Mouse (Mus musculus): ENCODE measurements around the gene Cdca7l. TPM values are rescaled to one million over a fixed set of nuclear protein-coding genes. Genes with fewer than 3 reads are reported as not detected.
A peak's percentile ranks its signal among the peaks of the same experiment; 100 is the strongest.
"Not testable (repeated sequence)": the region's sequence is repeated elsewhere in the genome, so short reads cannot be mapped to it uniquely, and the experiment has no call there.

Gene Cdca7l
- total RNA-seq (2017), result 7.6 and 7.7 TPM in 2 replicates

DNA sequence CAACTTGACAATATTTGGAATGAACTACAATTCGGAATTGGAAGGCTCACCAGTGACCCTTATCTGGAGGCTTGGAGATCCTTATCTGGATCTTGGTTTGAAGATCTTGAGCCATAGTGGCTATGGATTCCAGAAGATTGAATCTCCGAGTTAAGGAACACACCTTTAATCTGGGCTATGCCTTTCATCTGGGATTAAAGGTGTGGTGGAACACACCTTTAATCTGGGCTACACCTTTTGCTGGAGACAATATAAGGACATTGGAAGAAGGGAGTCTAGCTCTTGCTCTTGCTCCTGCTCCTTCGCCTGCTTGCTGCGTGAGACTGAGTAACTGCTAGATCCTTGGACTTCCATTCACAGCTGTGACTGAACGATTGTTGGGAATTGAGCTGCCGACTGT is at the start of gene Cdca7l:
Gene Cdca7l, plus strand, starts transcription at position 301 of the 400 bp plus-strand sequence.
- ATAC-seq (ENCODE audit: extremely low read depth, insufficient number of reproducible peaks, low FRiP score, poor library complexity, severe bottlenecking), result not testable (repeated sequence)

DNA sequence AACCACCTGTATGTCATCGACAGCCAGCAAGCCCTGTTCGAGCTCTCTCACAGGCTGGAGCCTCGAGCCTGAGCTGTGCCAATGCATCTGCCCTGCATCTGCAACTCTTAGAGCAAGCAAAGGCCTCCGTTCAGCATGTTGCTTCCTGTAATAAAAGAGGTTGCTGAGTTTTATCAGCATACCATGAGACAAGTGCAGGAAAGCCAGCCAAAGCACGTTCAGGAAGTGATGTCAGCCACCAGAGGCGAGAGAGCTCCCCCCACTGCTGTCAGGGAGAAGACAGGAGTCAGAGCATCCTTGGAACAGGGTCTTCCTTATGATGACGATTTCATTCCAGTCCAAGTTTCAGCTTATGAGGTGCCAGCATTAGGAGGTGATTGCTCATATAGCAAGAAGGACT is 48.1 kb upstream of the Cdca7l start:
- no peak for ATAC-seq (ENCODE audit: extremely low read depth, insufficient number of reproducible peaks, low FRiP score, poor library complexity, severe bottlenecking)

DNA sequence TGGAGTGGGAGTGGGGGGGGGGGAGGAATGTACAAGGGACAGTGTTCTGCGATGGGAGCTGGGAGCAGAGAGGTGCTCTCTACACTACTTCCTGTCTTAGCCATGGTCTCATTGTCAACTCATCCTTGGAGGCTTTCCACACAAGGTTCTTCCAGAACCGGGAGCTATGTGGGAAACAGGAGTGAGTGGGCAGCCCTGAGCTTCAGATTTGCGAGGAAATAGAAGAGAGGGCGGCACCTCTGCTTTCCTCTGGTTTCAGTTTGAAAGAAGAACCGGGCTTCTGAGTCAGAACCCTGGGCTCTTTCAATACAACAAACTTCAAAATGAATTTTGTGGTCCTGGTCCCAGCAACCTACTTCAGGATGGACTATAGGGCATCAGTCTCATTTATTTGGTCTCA is 43.7 kb upstream of the Cdca7l start:
- no peak for ATAC-seq (ENCODE audit: extremely low read depth, insufficient number of reproducible peaks, low FRiP score, poor library complexity, severe bottlenecking)

DNA sequence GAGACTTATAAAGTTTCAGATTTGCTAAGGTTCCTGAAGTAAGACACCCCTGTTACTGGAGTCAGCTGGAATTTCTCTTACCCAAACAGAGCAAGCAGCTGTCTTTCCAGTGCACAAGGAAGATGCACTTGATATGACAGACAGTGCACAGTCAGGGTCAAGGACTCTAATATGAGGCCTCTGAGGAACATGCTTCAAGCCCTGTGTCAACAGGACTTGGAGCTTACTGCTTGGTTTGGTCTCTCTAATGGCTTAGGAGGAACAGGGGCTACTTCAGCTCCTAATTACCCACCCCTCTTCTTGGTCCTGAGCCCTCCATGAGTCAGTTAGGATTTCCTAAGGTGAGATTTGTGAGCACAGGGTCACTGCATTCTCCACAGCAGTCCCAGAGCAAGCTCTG is 43.2 kb upstream of the Cdca7l start:
- ATAC-seq (ENCODE audit: extremely low read depth, insufficient number of reproducible peaks, low FRiP score, poor library complexity, severe bottlenecking), result no peak

DNA sequence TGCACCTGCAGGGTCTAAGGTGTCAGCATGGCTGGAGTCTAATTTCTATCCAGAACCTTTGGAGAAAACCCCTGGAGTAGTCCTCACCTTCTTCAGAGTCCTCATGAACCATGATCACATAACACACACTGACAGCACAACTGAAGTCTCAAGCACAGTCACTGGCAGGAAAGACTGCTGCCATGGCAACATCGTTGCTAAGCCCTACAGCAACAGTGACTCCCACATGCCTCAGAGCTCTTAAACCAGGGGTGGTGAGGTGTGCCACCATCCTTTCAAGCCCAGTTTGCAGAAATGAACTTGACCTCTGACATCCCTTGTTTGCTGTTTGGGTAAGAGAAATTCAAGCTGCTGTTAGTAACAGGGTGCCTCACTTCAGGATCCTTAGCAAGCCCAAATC is 42.4 kb upstream of the Cdca7l start:
- ATAC-seq (ENCODE audit: extremely low read depth, insufficient number of reproducible peaks, low FRiP score, poor library complexity, severe bottlenecking), result no peak

DNA sequence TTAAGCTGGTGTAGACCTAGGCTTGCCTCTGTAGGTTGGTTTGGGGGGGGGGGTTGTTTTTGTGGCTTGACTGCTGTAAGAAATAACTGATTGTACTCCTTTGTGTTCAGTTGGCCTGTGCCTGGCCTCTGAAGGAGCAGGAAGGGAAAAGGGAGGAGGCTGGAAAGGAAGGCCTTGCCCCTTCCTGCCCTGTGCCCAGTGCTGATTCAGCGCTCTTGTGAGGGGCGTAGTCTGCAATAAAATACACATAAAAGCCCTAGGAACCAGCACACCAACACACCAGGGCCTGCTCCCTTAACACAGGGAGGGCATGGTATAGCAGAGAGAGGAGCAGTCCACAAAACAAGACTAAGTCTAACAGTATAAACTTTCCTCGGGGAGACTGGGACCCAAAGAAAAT is 40.8 kb upstream of the Cdca7l start:
- ATAC-seq (ENCODE audit: extremely low read depth, insufficient number of reproducible peaks, low FRiP score, poor library complexity, severe bottlenecking), result no peak

DNA sequence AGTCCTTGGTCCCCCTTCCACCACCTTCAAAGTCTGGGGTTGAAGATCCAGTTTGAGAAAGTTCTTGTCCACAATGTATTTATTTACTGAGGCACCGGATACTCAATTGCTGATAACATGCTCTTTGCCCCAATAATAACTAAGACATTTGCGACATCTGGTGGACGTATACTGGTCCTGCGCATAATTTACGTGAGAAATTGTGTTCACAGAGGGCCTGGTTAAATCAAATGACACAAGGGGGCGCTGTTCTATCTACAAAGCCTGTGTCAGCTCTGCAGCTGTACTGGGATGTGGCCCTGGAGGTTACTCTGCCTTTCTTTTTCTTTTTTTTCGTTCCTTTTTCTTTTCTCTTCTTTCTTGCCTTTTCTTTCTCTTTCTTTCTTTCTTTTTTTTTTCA is 39.2 kb upstream of the Cdca7l start:
- peak; percentile 85 for ATAC-seq (ENCODE audit: extremely low read depth, insufficient number of reproducible peaks, low FRiP score, poor library complexity, severe bottlenecking)

DNA sequence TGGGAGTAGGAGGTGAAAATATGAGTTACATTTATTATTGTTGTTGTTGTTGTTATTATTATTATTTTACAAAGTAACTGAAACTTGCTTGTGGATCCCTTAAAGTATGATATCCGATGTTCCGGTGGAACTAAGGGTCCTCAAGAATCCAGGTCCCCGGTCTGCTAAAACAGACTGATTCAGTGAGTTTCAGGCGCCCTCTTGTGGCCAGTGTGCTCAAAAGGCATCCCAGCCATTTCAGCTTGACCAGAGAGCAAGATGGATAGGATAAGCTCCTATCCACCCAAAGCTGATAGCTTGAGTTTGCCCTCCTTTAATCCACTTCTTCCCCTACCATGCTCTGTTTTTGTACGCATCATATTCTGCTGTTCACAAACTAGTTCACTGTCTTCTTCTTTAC is 35.0 kb upstream of the Cdca7l start:
- 0 out of 2 replicates have a peak, but pooled peaks have one; percentile 34 for ATAC-seq (ENCODE audit: extremely low read depth, insufficient number of reproducible peaks, low FRiP score, poor library complexity, severe bottlenecking)

DNA sequence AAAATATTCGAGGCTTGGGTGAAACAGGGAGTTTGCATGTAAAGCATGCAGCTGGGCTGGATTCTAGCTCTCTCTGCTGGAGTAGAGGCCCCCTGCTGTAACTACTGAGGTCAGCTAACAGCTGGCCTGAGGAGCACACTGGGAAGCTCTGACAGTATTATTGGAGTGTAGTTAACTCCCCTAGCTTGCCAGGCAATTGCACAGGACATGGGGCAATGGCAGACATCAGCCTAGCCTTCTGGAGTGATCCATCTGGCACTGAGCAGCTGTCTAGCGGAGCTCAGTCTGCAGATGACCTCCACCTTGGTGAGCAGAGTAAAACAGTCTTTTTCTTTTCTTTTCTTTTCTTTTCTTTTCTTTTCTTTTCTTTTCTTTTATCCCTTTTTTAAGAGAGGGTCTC is 33.9 kb upstream of the Cdca7l start:
- ATAC-seq (ENCODE audit: extremely low read depth, insufficient number of reproducible peaks, low FRiP score, poor library complexity, severe bottlenecking), result no peak

DNA sequence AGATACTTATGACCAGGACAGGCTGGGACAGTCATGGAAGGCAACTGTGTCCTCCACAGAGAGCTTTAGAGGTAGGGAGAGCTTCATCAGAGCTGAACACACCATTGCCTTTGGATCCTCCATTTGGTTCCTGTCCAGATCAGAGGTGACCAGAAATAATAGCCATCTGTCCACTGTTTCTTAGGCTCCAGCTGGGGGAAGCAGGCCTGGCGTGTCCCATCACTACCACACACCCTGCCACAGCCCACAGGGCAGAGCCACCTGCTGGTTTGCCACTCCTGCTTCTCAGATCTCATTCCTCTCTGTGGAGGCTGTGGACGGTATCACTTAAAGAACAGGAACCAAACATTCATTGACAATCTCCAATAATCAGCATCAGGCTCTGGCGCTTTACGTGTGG is 32.9 kb upstream of the Cdca7l start:
- ATAC-seq (ENCODE audit: extremely low read depth, insufficient number of reproducible peaks, low FRiP score, poor library complexity, severe bottlenecking), result no peak

DNA sequence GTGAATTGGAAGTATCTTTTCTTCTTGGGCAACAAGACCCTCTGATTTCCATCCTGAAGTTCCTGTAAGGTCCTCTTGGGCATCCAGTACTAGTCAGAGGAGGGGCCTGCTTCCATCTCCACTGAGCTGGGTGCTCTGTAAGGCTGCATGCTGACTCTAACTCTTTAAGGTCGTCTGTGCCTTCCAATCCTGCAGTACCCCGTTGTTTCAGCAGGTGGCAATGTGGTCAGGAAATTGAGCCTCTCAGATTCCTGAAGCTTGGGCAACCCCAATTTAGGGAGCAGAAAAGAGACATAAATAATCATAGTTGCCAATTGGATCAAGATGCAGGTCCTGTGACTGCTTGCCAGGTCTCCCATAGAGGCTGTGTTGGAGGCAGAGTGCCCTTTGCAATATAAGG is 31.5 kb upstream of the Cdca7l start:
- ATAC-seq (ENCODE audit: extremely low read depth, insufficient number of reproducible peaks, low FRiP score, poor library complexity, severe bottlenecking), result peak; percentile 44; the same call in 1 of the 2 replicates

DNA sequence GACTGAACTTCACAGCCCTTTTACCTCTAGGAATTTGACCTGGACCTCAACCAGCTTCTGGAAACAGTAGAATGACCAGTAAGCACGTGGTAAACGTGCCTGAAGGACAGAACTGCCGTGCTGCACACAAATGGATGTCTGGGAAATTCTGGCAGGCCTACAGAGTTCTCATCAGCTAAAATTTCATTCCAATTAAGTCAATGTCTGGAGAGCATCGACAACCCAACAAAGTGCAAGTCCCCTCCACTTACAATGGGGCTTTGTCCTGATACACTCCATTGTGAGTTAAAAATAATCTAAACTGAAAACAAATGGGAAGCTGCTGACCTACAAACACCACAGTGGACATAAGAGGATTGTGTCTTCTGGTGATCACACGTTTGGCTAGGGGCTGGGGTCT is 27.2 kb upstream of the Cdca7l start:
- ATAC-seq (ENCODE audit: extremely low read depth, insufficient number of reproducible peaks, low FRiP score, poor library complexity, severe bottlenecking), result no peak

DNA sequence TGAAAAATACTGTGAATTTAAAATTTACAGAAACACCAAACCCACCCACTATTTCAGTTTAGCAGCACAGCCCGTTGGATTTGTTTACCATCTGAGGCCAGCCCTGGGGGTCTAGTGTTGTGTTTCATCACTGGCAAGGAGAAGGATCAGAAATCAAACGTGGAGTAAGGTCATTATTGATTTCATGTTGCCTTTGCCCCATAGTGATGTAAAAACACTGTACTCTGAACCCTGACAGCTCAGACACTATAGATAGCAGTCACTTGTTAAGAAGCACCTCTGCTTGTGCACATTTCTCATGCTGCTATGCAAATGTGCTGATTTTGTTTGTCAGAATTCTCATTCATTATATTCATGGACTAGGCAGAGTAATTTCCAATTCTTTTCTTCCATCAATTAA is 22.7 kb upstream of the Cdca7l start:
- ATAC-seq (ENCODE audit: extremely low read depth, insufficient number of reproducible peaks, low FRiP score, poor library complexity, severe bottlenecking), result no peak

DNA sequence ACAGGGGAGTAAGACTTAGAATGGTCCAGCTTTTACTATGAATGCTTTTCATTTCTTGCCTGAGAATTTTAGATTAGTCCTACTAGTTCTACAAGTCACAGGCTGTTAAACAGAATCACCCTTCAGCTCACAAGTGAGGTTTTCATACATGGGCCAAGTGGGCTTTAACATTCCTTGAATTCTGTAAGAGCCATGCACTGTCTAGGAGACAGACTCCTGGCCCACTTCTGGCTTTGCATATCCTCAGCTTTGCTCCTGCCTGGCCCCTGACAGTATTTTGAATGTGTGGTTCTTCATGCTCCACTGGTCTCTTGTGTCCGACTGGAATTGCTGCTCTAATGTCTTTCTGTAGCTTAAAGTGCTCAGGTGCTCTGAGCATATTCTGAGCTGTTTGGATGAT is 20.7 kb upstream of the Cdca7l start:
- no peak for ATAC-seq (ENCODE audit: extremely low read depth, insufficient number of reproducible peaks, low FRiP score, poor library complexity, severe bottlenecking)

DNA sequence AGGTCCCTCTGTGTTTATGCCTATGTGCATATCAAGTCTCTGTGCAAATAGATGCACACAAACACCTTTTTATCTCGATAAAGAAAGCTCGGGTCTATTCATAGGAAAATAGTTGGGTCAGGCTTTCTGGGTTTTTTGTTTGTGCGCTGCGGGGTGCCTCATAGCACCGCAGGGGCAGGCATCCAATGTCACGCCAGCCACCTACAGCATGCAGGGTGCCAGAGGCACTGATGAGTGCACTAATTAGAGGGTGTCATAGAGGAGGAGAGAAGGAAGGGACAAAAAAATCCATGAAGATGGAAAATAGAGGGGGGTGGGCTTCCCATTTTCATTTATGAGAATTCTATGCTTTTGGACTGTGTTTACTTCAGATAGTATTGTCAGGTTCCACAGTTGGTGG is 17.5 kb upstream of the Cdca7l start:
- ATAC-seq (ENCODE audit: extremely low read depth, insufficient number of reproducible peaks, low FRiP score, poor library complexity, severe bottlenecking), result no peak

DNA sequence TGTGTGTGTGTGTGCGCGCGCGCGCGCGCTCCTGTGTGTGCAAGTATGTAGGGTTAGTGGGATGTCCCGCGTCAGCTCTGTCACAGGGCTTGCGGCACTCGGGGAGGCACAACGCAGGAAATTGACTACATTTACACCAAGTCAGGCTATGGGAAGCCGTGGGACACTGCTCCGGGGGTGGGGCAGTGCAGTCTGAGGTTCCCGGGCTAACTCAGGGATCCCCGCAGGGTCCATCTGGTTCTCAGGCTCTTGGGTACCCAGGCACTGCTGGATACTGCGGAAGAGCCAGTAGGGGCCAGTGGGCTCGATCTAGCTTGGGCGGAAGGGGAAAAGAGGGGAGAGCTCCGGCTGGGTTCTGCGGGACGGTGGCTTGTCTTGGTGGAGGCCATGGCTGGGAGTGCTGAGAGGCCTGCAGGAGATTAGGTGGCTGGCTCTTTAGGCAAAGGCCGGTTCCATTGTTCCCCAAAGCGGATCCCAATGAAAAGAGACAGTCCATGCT is 15.5 kb upstream of the Cdca7l start:
- ATAC-seq (ENCODE audit: extremely low read depth, insufficient number of reproducible peaks, low FRiP score, poor library complexity, severe bottlenecking), result no peak

DNA sequence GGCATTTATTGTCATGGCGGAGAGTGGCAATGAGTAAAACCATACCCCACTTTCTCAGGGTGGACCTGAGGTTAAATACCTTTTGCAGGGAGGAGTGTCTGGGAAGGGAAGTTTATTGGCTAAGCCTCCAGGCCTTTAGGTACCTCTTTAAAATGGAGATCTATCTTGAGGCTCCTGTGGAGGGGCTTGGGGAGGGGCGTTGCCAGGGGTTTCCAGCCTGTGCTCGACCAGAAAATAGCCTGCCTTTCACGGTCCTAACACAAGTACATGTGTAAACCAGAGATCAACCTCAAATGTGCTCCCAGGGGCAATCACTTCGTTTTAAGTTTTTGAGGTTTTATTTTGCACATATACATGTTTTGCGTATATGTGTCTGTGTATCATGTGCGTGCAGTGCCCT is 15.1 kb upstream of the Cdca7l start:
- no peak for ATAC-seq (ENCODE audit: extremely low read depth, insufficient number of reproducible peaks, low FRiP score, poor library complexity, severe bottlenecking)

DNA sequence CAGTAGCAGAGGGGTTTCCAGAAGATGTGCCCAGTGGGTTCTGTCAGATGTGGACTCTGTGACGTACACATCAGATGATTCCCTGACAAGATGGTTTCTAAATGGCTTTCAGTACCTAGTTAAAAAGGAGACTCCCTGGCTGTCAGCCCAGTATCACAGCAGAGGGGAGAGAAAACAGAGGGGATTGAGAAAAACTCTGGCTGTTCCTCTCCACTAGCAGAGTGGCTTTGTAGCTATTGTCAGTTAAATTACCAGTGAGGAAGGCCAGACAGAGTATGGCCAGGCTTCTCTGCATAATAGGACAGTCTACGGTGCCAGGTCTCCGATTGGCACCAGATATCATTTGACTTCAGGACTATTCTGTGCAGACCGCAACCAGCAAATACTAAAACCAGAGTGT is 8.8 kb upstream of the Cdca7l start:
- ATAC-seq (ENCODE audit: extremely low read depth, insufficient number of reproducible peaks, low FRiP score, poor library complexity, severe bottlenecking), result no peak

DNA sequence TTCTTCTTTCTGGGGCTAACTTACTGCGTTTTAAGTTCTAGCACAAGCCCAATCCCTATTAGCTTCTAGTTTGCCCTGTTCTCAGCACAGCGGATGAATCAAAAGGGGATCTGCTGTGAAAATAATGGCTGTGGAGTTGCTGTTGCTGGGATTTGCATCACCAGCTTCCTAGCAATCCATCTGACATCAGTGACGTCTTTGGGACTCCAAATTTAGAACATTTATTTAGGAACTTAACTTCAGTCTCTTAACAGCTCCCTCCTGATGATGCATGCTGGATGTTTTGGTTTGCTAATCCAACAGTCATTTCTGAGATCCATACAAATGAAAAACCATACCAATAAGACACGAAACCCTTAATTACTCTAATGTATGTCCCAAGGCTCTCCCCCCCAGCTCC is 1.5 kb downstream of the Cdca7l start:
- ATAC-seq (ENCODE audit: extremely low read depth, insufficient number of reproducible peaks, low FRiP score, poor library complexity, severe bottlenecking), result no peak

DNA sequence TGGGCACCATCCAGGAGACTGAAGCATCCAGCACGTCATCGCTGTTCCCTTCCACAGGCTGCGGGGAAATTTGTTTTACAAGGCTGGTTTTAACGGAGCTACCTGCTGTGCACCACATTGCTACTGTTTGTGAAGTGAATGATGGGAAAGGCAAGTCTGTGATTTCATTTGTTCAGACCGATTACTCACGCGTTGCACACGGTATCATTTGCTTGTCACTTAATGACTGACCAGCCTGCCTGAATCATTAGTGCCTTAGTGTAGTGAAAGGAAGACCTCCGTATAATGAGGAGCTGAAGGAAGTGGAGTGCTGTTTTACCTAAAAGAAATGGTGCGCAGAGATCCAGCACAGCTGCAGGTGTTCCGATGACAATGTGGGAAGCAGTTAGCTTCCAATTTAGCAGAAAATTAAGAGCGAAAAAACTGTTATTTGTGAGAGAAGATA is 1.9 kb downstream of the Cdca7l start:
- ATAC-seq (ENCODE audit: extremely low read depth, insufficient number of reproducible peaks, low FRiP score, poor library complexity, severe bottlenecking), result no peak

DNA sequence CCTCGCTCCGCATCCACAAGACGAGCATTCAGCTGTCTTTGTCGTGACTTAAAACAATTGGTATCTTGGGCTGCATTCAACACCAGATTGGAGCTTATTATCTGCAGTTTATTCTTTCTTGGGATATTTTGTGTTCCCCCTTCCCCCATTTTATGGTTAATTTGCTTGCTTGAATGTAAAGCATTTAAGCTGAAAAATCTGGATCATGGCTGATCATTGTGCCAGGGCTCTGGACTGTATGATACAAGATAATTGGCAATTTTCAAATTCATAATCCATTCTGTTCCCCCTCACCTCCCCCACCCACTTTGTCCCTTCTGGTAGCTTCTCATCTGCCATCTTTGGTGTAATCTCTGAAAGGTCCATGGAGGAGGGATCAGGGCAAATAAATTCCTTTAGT is 2.4 kb downstream of the Cdca7l start:
- ATAC-seq (ENCODE audit: extremely low read depth, insufficient number of reproducible peaks, low FRiP score, poor library complexity, severe bottlenecking), result no peak

DNA sequence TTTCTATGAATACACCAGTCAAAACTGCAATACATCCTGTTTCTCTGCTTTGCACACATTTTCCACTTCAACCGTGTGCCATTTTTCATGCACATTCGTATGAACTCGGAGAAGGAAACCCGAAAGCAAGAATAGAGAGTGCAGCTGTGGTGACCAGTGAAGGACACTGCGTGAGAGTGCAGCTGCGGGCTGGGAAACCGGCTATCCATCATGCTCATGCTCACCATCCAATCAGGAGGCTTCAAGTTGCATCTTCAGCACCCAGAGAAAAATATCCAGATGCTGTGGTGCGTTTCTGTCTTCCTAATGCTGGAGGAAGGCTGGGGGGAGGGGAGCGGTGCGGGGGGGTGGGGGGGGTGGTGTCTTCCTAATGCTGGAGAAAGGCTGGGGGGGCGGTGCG is 3.5 kb downstream of the Cdca7l start:
- no peak for ATAC-seq (ENCODE audit: extremely low read depth, insufficient number of reproducible peaks, low FRiP score, poor library complexity, severe bottlenecking)

Measured in neutrophil, adult 5-6 weeks (primary cell).